Mouse (Mus musculus): Measurements from ENCODE around the gene Chrna1.

GRCm38 (mm10) chr2:73521737-73522136, 58.4 kb downstream of the Chrna1 start:
- no peak for TF ChIP-seq POLR2A (IDR thresholded peaks at IDR 0.05; ENCODE audit: low read depth, low read length)
- no peak for TF ChIP-seq CTCF (IDR thresholded peaks at IDR 0.05; ENCODE audit: borderline replicate concordance, insufficient read depth, low read length)
